Mouse (Mus musculus) adrenal gland, postnatal 36 days (tissue): ENCODE results near the gene Fndc3a. TPM values are rescaled to one million over a fixed set of nuclear protein-coding genes. Genes with fewer than 3 reads are reported as not detected.

Experiments used
- DNase-seq, 2 experiments: peaks; one replicate each; pipeline ENCODE4 v3.0.0; 2021; ENCODE audit warnings: mixed read lengths in 1 of 2
- long read RNA-seq, 2 experiments: library from polyadenylated mRNA; stranded (forward); transcript quantifications; one replicate each; pipeline ENCODE4 v2.0.0; 2021; ENCODE audit warnings: borderline sequencing depth in 2 of 2
- total RNA-seq, 2 experiments: library from RNA; stranded (reverse); gene quantifications; 2 replicates each; pipeline ENCODE4 v1.2.3; 2021

Gene Fndc3a
- 10 to 100 TPM; 62.6 to 78.5 TPM for total RNA-seq
- long read RNA-seq, experiment 1, partial matches to known transcripts = 7 of 10 reads
- long read RNA-seq, experiment 1, other reads (novel, unspliced or antisense) = 3 of 10 reads
- long read RNA-seq, experiment 2, full-length matches to known transcripts = 1 of 4 reads
- long read RNA-seq, experiment 2, partial matches to known transcripts = 2 of 4 reads
- long read RNA-seq, experiment 2, other reads (novel, unspliced or antisense) = 1 of 4 reads

GRCm38 (mm10) chr14:72709710-72710340 is at the start of gene Fndc3a:
TSS of gene Fndc3a (minus strand) at chr14:72710003.
- peak; percentile 91 to 93 for DNase-seq

- no peak for DNase-seq
These were observed 43.1 kb upstream of the Fndc3a start for GRCm38 (mm10) chr14:72752893-72753292.

- DNase-seq = no peak
These were observed 40.8 kb upstream of the Fndc3a start for GRCm38 (mm10) chr14:72750426-72751182.

- DNase-seq = peak; percentile 74 to 75
These were observed 38.5 kb upstream of the Fndc3a start for GRCm38 (mm10) chr14:72748331-72748730.

GRCm38 (mm10) chr14:72741667-72742066 is 31.9 kb upstream of the Fndc3a start:
- no peak for DNase-seq

- DNase-seq = no peak
These were observed 30.5 kb upstream of the Fndc3a start for GRCm38 (mm10) chr14:72740336-72740735.

GRCm38 (mm10) chr14:72739484-72740208 is 29.8 kb upstream of the Fndc3a start:
- no peak for DNase-seq

GRCm38 (mm10) chr14:72738776-72739175 is 29.0 kb upstream of the Fndc3a start:
- peak; percentile 7 to 12 for DNase-seq

GRCm38 (mm10) chr14:72738217-72738616 is 28.4 kb upstream of the Fndc3a start:
- DNase-seq = peak; percentile 58 to 64

GRCm38 (mm10) chr14:72725865-72726264 is 16.1 kb upstream of the Fndc3a start:
- DNase-seq = no peak

- DNase-seq = no peak
These were observed 12.7 kb upstream of the Fndc3a start for GRCm38 (mm10) chr14:72722274-72723053.

- no peak for DNase-seq
These were observed 6.4 kb upstream of the Fndc3a start for GRCm38 (mm10) chr14:72716175-72716574.

GRCm38 (mm10) chr14:72711130-72711529 is 1.3 kb upstream of the Fndc3a start:
- DNase-seq = no peak

GRCm38 (mm10) chr14:72710341-72711027 is 681 bp upstream of the Fndc3a start:
- peak; percentile 55 to 61 for DNase-seq

- peak; percentile 63 to 80 for DNase-seq
These were observed 603 bp downstream of the Fndc3a start for GRCm38 (mm10) chr14:72709091-72709709.

- no peak for DNase-seq
These were observed 1.2 kb downstream of the Fndc3a start for GRCm38 (mm10) chr14:72708581-72708991.

- DNase-seq = no peak
These were observed 9.7 kb downstream of the Fndc3a start for GRCm38 (mm10) chr14:72700056-72700455.

GRCm38 (mm10) chr14:72691406-72691805 is 18.4 kb downstream of the Fndc3a start:
- DNase-seq = no peak

GRCm38 (mm10) chr14:72689525-72689924 is 20.3 kb downstream of the Fndc3a start:
- no peak for DNase-seq

GRCm38 (mm10) chr14:72684857-72685370 is 24.9 kb downstream of the Fndc3a start:
- DNase-seq = no peak
